Mouse (Mus musculus) gastrocnemius, postnatal 4 days (tissue): Measurements from ENCODE around the gene Emc9. TPM values are rescaled to one million over a fixed set of nuclear protein-coding genes. Genes with fewer than 3 reads are reported as not detected.

ENCODE experiments used
- total RNA-seq, 2 experiments: library from RNA; stranded (reverse); gene quantifications; 2 replicates each; pipeline ENCODE4 v1.2.3; 2021

Emc9 gene
- total RNA-seq, 2 experiments from 2014 or later = 49.1 to 53.6 TPM

Other genes with a start within 250 kb of the Emc9 start
- 10 to 100 TPM; 23.7 to 28.5 TPM for gene Dhrs4, start 106.5 kb downstream of the Emc9 start, total RNA-seq
- gene Carmil3, start 94.7 kb downstream of the Emc9 start, total RNA-seq = 1 to 10 TPM; 3.2 to 4.4 TPM
- gene Cpne6, start 74.9 kb downstream of the Emc9 start, total RNA-seq = not detected
- gene Nrl, start 60.3 kb downstream of the Emc9 start, total RNA-seq = not detected
- 10 to 100 TPM; 21.6 to 21.8 TPM for gene Pck2, start 45.0 kb downstream of the Emc9 start, total RNA-seq
- gene Dcaf11, start 25.3 kb downstream of the Emc9 start, total RNA-seq = 10 to 100 TPM; 44.5 to 54.3 TPM
- 1 to 10 TPM in 1 of 2 experiments, not detected in 1; 1.4 TPM for gene A730061H03Rik, start 24.9 kb downstream of the Emc9 start, total RNA-seq
- 100 to 1,000 TPM; 294 to 332 TPM for gene Fitm1, start 9.7 kb downstream of the Emc9 start, total RNA-seq
- 10 to 100 TPM; 82.0 to 88.4 TPM for gene Psme1, start 7.2 kb downstream of the Emc9 start, total RNA-seq
- 100 to 1,000 TPM; 124 to 153 TPM for gene Psme2, start 5.8 kb upstream of the Emc9 start, total RNA-seq
- 10 to 100 TPM; 21.2 to 22.4 TPM for gene Rnf31, start 6.4 kb upstream of the Emc9 start, total RNA-seq
- gene Irf9, start 18.3 kb upstream of the Emc9 start, total RNA-seq = 1 to 10 TPM; 7.0 to 9.0 TPM
- 1 to 10 TPM; 2.7 to 3.2 TPM for gene Rec8, start 32.7 kb upstream of the Emc9 start, total RNA-seq
- 100 to 1,000 TPM in 1 of 2 experiments, 10 to 100 TPM in 1; 97.6 to 104 TPM for gene Ipo4, start 50.7 kb upstream of the Emc9 start, total RNA-seq
- gene Gm49378, start 52.6 kb upstream of the Emc9 start, total RNA-seq = 1 to 10 TPM; 1.7 to 2.4 TPM
- gene Tm9sf1, start 58.5 kb upstream of the Emc9 start, total RNA-seq = 10 to 100 TPM; 46.8 to 47.8 TPM
- gene Tssk4, start 64.9 kb upstream of the Emc9 start, total RNA-seq = 1 to 10 TPM; 1.4 to 2.0 TPM
- gene Mdp1, start 75.2 kb upstream of the Emc9 start, total RNA-seq = 10 to 100 TPM; 27.2 to 27.5 TPM
- gene Gmpr2, start 86.6 kb upstream of the Emc9 start, total RNA-seq = 10 to 100 TPM; 12.7 to 13.9 TPM
- gene Nedd8, start 86.8 kb upstream of the Emc9 start, total RNA-seq = 100 to 1,000 TPM; 257 to 278 TPM
- gene Tinf2, start 96.5 kb upstream of the Emc9 start, total RNA-seq = 10 to 100 TPM; 21.6 to 21.7 TPM
- gene Tgm1, start 128.6 kb upstream of the Emc9 start, total RNA-seq = under 1 TPM; 0.39 to 0.49 TPM
- 10 to 100 TPM; 10.9 to 12.8 TPM for gene Rabggta, start 137.0 kb upstream of the Emc9 start, total RNA-seq
- 10 to 100 TPM; 40.1 to 41.3 TPM for gene Dhrs1, start 160.4 kb upstream of the Emc9 start, total RNA-seq
- gene Nop9, start 160.4 kb upstream of the Emc9 start, total RNA-seq = 10 to 100 TPM; 16.9 to 18.5 TPM
- gene Cideb, start 173.2 kb upstream of the Emc9 start, total RNA-seq = under 1 TPM in 1 of 2 experiments, not detected in 1; 0.36 TPM
- under 1 TPM; 0.13 to 0.20 TPM for gene Ltb4r2, start 176.1 kb upstream of the Emc9 start, total RNA-seq
- gene Ltb4r1, start 180.7 kb upstream of the Emc9 start, total RNA-seq = under 1 TPM; 0.49 to 0.64 TPM
- 10 to 100 TPM in 1 of 2 experiments, 1 to 10 TPM in 1; 9.2 to 11.3 TPM for gene Adcy4, start 198.8 kb upstream of the Emc9 start, total RNA-seq
- 10 to 100 TPM in 1 of 2 experiments, 1 to 10 TPM in 1; 9.4 to 10.7 TPM for gene Ripk3, start 203.6 kb upstream of the Emc9 start, total RNA-seq
- gene Nfatc4, start 237.8 kb upstream of the Emc9 start, total RNA-seq = 10 to 100 TPM; 23.0 to 26.0 TPM